Mouse (Mus musculus) hindbrain, embryonic 12.5 days (tissue): ENCODE data around the gene Rhox3a. TPM values are rescaled to one million over a fixed set of nuclear protein-coding genes. Genes with fewer than 3 reads are reported as not detected.
"Not testable (repeated sequence)": the region's sequence is repeated elsewhere in the genome, so short reads cannot be mapped to it uniquely, and the experiment has no call there.

Experiments
- ATAC-seq: fragments of 200-750 bp; cut with Nextera tagmentation; 2 replicates; pipeline ENCODE4 v1.8.0; 2017; ENCODE audit warnings: moderate TSS enrichment; ENCODE audit not compliant: low FRiP score
- H3K27ac ChIP-seq: fragments of 300-500 bp; sonication (generic); 2 replicates; pipeline ENCODE4 v1.5.1; 2016; ENCODE audit warnings: mild to moderate bottlenecking
- H3K27me3 ChIP-seq: fragments of 300-500 bp; sonication (generic); 2 replicates; pipeline ENCODE4 v1.6.1; 2016; ENCODE audit warnings: mild to moderate bottlenecking
- H3K36me3 ChIP-seq: fragments of 300-500 bp; sonication (generic); 2 replicates; pipeline ENCODE4 v1.6.1; 2016; ENCODE audit warnings: mild to moderate bottlenecking
- H3K4me1 ChIP-seq: fragments of 300-500 bp; sonication (generic); 2 replicates; pipeline ENCODE4 v1.6.1; 2016
- H3K4me2 ChIP-seq: fragments of 300-500 bp; sonication (generic); replicated peaks from 2 replicates; pipeline ENCODE4 v1.6.1; 2016; ENCODE audit warnings: mild to moderate bottlenecking
- H3K4me3 ChIP-seq: fragments of 300-500 bp; sonication (generic); 2 replicates; pipeline ENCODE4 v1.5.1; 2016; ENCODE audit warnings: mild to moderate bottlenecking
- H3K9ac ChIP-seq: fragments of 300-500 bp; sonication (generic); 2 replicates; pipeline ENCODE4 v1.6.1; 2016; ENCODE audit warnings: mild to moderate bottlenecking, moderate library complexity
- H3K9me3 ChIP-seq: fragments of 300-500 bp; sonication (generic); replicated peaks from 2 replicates; pipeline ENCODE4 v1.6.1; 2016; ENCODE audit warnings: mild to moderate bottlenecking
- WGBS: fragments of 180-500 bp; shearing (Covaris S2); methylation state at CpG from one replicate; pipeline ENCODE4 v1.1.7; 2016; 5-methylcytosine and 5-hydroxymethylcytosine counted together
- polyA plus RNA-seq: library from polyadenylated mRNA; unstranded; fragments of >200 nt; fragmentation: Nextera tagmentation; extraction: Ambion mirVana; gene quantifications from 2 replicates; pipeline ENCODE4 v1.2.1, GENCODE M21; 2016

The Rhox3a gene
- not detected in 2 replicates for polyA plus RNA-seq

- not testable (repeated sequence) for H3K36me3 ChIP-seq, H3K9me3 ChIP-seq, H3K4me1 ChIP-seq, H3K27me3 ChIP-seq, ATAC-seq, H3K4me2 ChIP-seq, H3K27ac ChIP-seq, H3K9ac ChIP-seq, H3K4me3 ChIP-seq
- 90% methylated on average over 1 of the region's 3 CpGs for WGBS
These were observed at the start of gene Rhox3a for GRCm38 (mm10) chrX:37249619-37250018. Gene Rhox3a, plus strand, starts transcription at chrX:37249919.

GRCm38 (mm10) chrX:37210941-37211340, 38.8 kb upstream of the Rhox3a start, which contains the start of gene Gm9:
Gene Gm9, minus strand, starts transcription at chrX:37211041.
- Histone ChIP-seq H3K27me3 (no peaks in the 10 kb centered on the region), H3K4me3 (no peak within 1 kb of the TSS), H3K36me3 (no peaks in the 10 kb centered on the region), H3K27ac (no peak within 1 kb of the TSS), H3K4me1 (no peaks in the 10 kb centered on the region), H3K9me3 (no peaks in the 10 kb centered on the region), H3K9ac (no peak within 1 kb of the TSS), H3K4me2 (no peak within 1 kb of the TSS)
- ATAC-seq: no peak
- WGBS: 84% methylated on average over 10 of the region's 10 CpGs

- H3K4me2 ChIP-seq, H3K36me3 ChIP-seq, H3K9ac ChIP-seq, H3K4me1 ChIP-seq, H3K27ac ChIP-seq, H3K27me3 ChIP-seq, ATAC-seq, H3K4me3 ChIP-seq, H3K9me3 ChIP-seq: not testable (repeated sequence)
- WGBS: 90% methylated on average over 1 of the region's 1 CpGs
These were observed 27.6 kb upstream of the Rhox3a start, which contains the start of gene Rhox1 for GRCm38 (mm10) chrX:37222158-37222557. Gene Rhox1, minus strand, starts transcription at chrX:37222258.

- not testable (repeated sequence) for H3K9me3 ChIP-seq, H3K27ac ChIP-seq, H3K27me3 ChIP-seq, H3K4me1 ChIP-seq, H3K4me3 ChIP-seq, H3K4me2 ChIP-seq, H3K9ac ChIP-seq, H3K36me3 ChIP-seq, ATAC-seq
- WGBS: 100% methylated on average over 2 of the region's 9 CpGs
These were observed 5.0 kb upstream of the Rhox3a start, which contains the start of gene Rhox2a for GRCm38 (mm10) chrX:37244676-37245075. Gene Rhox2a, plus strand, starts transcription at chrX:37244976.

- H3K27ac ChIP-seq: not testable (repeated sequence)
- 97% methylated on average over 10 of the region's 19 CpGs for WGBS
These were observed 15.3 kb downstream of the Rhox3a start, which contains the start of gene Rhox4a for GRCm38 (mm10) chrX:37265038-37265437. Gene Rhox4a, plus strand, starts transcription at chrX:37265338.

More at GRCm38 (mm10) chrX:37265038-37265437, 15.3 kb downstream of the Rhox3a start, which contains the start of gene Rhox4a:
- H3K4me3 ChIP-seq, H3K27me3 ChIP-seq, H3K9ac ChIP-seq, H3K4me2 ChIP-seq, ATAC-seq, H3K4me1 ChIP-seq, H3K36me3 ChIP-seq, H3K9me3 ChIP-seq: not testable (repeated sequence)

Other genes with a start within 250 kb of the Rhox3a start
- gene Sowahd, start 201.1 kb upstream of the Rhox3a start, polyA plus RNA-seq: not detected in 2 replicates
- gene Rpl39, start 164.5 kb upstream of the Rhox3a start, polyA plus RNA-seq: 388 and 426 TPM in 2 replicates
- 24.3 and 25.7 TPM in 2 replicates for gene Upf3b, start 139.6 kb upstream of the Rhox3a start, polyA plus RNA-seq
- 23.9 and 25.7 TPM in 2 replicates for gene Nkap, start 123.1 kb upstream of the Rhox3a start, polyA plus RNA-seq
- gene Akap14, start 81.1 kb upstream of the Rhox3a start, polyA plus RNA-seq: 0.50 and 0.57 TPM in 2 replicates
- gene Ndufa1, start 58.8 kb upstream of the Rhox3a start, polyA plus RNA-seq: 409 and 458 TPM in 2 replicates
- 16.0 and 19.3 TPM in 2 replicates for gene Rnf113a1, start 58.7 kb upstream of the Rhox3a start, polyA plus RNA-seq
- gene Gm9, start 38.9 kb upstream of the Rhox3a start, polyA plus RNA-seq: not detected in 2 replicates
- gene Rhox1, start 27.7 kb upstream of the Rhox3a start, polyA plus RNA-seq: not detected in 2 replicates
- 0.30 TPM in 1 of 2 replicates, not detected in the other for gene Rhox2a, start 4.9 kb upstream of the Rhox3a start, polyA plus RNA-seq
- 1.8 TPM in 1 of 2 replicates, not detected in the other for gene Rhox4a, start 15.4 kb downstream of the Rhox3a start, polyA plus RNA-seq
- gene Rhox3a2, start 130.1 kb downstream of the Rhox3a start, polyA plus RNA-seq: not detected in 2 replicates
- gene Rhox4a2, start 140.9 kb downstream of the Rhox3a start, polyA plus RNA-seq: 6.9 and 7.8 TPM in 2 replicates
- gene Rhox2b, start 162.1 kb downstream of the Rhox3a start, polyA plus RNA-seq: 0.67 and 1.2 TPM in 2 replicates
- gene Rhox4b, start 182.6 kb downstream of the Rhox3a start, polyA plus RNA-seq: 1.6 and 2.4 TPM in 2 replicates
- 2.9 and 3.1 TPM in 2 replicates for gene Rhox2c, start 203.8 kb downstream of the Rhox3a start, polyA plus RNA-seq
- gene Rhox3c, start 208.7 kb downstream of the Rhox3a start, polyA plus RNA-seq: not detected in 2 replicates
- gene Rhox4c, start 230.4 kb downstream of the Rhox3a start, polyA plus RNA-seq: not detected in 2 replicates
- 0.54 TPM in 1 of 2 replicates, not detected in the other for gene Rhox2d, start 243.5 kb downstream of the Rhox3a start, polyA plus RNA-seq